Mouse (Mus musculus) kidney, postnatal 25 days (tissue): ENCODE measurements around the gene Wdr76.
A peak's percentile ranks its signal among the peaks of the same experiment; 100 is the strongest.
"Not testable (repeated sequence)": the region's sequence is repeated elsewhere in the genome, so short reads cannot be mapped to it uniquely, and the experiment has no call there.

Source experiments
- DNase-seq, 2 experiments: peaks; one replicate each; pipeline ENCODE4 v3.0.0; 2021; ENCODE audit warnings: mixed read lengths in 2 of 2

Wdr76 gene

DNA sequence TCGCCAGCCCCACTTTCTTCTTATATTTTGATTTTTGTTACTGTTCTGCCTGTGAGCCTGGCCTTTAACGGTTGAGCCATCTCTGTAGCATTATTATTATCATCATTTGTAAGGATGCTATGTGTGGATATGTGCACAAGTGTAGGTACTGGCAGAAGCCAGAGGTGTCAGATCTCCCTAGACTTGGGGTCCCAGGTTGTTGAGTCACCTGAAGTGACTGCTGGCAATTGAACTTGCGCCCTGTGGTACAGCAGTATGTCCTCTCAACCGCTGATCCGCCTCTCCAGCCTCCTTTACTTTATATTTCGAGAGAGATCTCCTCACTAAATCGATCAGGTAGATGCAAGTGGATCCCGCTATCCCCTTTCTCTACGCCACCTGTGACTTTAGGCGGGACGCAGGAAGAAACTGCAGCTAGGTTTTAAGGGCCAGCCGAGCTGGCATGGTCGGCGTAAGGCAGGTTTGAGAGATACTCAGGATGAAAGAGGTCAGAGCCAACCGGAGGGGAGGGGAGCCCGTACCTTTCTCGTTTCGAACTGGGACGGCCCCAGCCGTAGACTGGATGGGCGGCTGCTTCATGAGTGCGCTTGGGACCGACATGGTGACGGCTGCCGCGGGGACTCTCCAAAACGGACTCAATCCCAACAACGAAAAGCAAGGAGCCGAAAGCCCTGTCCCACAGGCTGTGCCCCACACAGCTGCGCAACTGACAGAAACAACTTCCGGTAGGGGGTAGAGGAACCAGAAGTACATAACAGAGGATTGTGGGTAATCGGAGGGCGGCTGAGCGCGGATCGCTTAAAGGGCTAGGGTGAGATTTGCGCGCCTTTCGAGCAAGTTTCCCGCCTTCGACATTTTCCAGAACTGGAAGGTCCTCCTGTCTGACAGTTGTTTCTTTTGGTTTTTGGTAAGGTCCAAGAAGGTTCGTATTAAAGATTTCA is at the start of gene Wdr76, which contains the start of gene Mfap1a:
TSS of gene Wdr76 (plus strand) at position 782 of the 941 bp plus-strand sequence.
TSS of gene Mfap1a (minus strand) at position 724 of the 941 bp plus-strand sequence.
- peak; percentile 88 to 93 for DNase-seq

- no peak for DNase-seq
Measured at GRCm38 (mm10) chr2:121460071-121460470, 46.5 kb upstream of the Wdr76 start.

DNA sequence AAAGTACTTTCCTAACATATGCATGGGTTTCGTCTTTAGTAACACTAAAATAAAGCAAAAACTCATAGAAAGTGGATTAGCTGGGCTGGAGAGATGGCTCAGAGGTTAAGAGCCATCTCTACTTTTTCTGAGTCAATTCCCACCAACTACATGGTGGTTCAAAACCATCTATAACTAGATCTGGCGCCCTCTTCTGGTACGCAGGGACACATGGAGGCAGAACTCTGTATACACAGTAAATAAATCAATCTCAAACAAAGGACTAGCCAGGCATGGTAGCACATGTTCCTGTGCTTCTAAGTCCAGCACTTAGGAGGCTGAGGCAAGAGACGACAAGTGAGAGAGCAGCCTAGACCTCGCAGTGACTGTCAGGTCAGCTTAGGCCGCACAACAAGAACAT is 37.5 kb upstream of the Wdr76 start:
- DNase-seq, result not testable (repeated sequence)

DNA sequence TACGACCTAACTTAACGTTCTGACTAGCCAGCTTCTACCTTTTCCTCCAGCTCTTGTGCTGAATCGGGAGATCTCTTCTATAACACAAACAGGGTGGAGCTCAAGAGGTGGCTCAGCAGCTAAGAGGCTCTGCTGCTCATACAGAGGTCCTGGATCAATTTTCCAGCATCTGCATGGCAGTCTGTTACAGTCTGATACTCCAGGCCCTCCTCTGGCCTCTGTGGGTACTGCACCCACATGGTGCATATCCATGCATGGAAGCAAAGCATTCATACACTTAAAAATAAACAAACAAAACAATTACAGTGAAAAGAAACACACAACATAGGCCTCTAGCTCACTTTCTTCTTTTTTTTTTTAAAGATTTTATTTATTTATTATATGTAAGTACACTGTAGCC is 33.7 kb upstream of the Wdr76 start:
- DNase-seq, result not testable (repeated sequence)

DNA sequence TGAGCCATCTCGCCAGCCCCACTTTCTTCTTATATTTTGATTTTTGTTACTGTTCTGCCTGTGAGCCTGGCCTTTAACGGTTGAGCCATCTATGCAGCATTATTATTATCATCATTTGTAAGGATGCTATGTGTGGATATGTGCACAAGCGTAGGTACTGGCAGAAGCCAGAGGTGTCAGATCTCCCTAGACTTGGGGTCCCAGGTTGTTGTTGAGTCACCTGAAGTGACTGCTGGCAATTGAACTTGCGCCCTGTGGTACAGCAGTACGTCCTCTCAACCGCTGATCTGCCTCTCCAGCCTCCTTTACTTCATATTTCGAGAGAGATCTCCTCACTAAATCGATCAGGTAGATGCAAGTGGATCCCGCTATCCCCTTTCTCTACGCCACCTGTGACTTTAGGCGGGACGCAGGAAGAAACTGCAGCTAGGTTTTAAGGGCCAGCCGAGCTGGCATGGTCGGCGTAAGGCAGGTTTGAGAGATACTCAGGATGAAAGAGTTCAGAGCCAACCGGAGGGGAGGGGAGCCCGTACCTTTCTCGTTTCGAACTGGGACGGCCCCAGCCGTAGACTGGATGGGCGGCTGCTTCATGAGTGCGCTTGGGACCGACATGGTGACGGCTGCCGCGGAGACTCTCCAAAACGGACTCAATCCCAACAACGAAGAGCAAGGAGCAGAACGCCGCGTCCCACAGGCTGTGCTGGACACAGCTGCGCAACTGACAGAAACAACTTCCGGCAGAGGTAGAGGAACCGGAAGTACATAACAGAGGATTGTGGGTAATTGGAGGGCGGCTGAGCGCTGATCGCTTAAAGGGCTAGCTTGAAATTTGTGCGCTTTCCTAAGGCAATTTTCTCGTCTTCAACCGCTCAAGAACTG is 33.0 kb upstream of the Wdr76 start, which contains the start of gene Mfap1b:
TSS of gene Mfap1b (minus strand) at position 767 of the 879 bp plus-strand sequence.
- DNase-seq, result peak; percentile 85 to 91

DNA sequence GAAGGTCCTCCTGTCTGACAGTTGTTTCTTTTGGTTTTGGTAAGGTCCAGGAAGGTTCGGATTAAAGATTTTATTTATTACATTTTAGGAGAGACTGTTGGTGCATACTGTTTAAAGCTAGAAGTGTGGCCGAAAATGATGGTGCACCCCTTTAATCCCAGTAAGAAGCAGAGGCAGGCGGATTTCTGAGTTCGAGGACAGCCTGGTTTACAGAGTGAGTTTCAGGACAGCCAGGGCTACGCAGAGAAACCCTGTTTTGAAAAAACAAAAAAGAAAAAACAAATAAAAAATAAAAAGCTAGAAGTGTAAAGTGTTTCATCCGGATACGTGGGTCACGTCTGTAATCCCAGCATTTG is 32.4 kb upstream of the Wdr76 start:
- no peak for DNase-seq

DNA sequence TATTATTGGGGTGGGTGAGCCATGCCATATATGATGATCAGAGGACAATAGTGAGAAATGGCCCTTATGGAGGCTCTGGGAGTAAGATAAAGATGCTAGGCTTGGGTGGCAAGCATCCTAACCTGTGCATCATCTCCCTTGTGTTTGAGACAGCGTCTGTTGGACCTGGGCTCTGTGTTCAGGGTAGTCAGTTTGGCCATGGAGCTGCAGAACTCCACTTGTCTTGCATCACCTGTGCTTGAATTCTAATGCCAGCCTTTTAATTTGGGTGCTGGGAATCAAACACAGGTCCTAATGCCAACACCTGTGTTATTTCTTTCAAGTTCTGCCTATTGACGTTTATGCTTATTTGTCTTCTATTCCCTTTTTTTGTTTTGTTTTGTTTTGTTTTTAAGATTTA is 31.2 kb upstream of the Wdr76 start:
- DNase-seq, result not testable (repeated sequence)

GRCm38 (mm10) chr2:121477491-121478266 is 28.8 kb upstream of the Wdr76 start:
- no peak for DNase-seq

GRCm38 (mm10) chr2:121480498-121480897 is 26.0 kb upstream of the Wdr76 start:
- peak; percentile 40 for DNase-seq

- DNase-seq, result not testable (repeated sequence)
Measured at GRCm38 (mm10) chr2:121480916-121481315, 25.6 kb upstream of the Wdr76 start.

- no peak for DNase-seq
Measured at GRCm38 (mm10) chr2:121483576-121483975, 22.9 kb upstream of the Wdr76 start.

- DNase-seq, result not testable (repeated sequence)
Measured at GRCm38 (mm10) chr2:121484403-121484802, 22.1 kb upstream of the Wdr76 start.

DNA sequence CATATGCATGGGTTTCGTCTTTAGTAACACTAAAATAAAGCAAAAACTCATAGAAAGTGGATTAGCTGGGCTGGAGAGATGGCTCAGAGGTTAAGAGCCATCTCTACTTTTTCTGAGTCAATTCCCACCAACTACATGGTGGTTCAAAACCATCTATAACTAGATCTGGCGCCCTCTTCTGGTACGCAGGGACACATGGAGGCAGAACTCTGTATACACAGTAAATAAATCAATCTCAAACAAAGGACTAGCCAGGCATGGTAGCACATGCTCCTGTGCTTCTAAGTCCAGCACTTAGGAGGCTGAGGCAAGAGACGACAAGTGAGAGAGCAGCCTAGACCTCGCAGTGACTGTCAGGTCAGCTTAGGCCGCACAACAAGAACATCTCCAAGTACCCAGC is 5.0 kb upstream of the Wdr76 start:
- DNase-seq, result not testable (repeated sequence)

GRCm38 (mm10) chr2:121507173-121507950 is 839 bp downstream of the Wdr76 start:
- DNase-seq, result no peak

DNA sequence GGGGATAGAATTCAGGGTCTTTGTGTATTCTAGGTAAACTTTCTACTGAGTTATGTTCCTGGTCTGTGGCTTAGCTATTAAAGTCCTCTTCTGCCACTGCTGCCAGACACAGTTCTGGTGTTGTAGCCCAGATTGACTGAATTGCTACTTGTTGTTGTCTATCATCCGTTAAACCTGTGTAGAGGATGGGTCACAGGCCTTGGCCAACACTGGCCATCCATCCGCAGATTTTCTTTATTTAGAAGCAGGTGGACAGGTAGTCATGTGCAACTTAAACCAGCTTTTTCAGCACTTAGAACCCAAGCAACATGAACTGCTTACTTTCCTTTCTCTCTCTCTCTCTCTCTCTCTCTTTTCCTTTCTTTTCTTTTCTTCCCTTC is 1.4 kb downstream of the Wdr76 start:
- DNase-seq, result no peak

DNA sequence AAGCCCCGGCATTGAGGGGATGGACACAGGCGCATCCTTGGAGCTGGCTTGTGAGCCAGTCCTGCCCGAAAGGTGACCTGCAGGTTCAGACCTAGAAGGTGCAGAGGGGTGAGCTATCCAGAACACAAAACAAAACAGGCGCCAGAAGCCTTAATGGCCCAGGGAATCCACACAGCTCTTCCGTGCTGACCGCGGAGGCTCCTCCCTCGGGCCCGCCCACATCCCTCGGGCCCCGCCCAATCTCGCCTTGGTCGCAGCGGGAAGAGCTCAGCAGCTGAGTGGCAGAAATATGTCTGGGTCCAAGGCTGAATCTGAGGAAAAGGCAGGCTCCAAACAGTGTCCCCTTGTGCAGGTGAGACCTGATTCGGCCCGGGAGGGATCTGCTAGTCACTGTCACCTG is 3.1 kb downstream of the Wdr76 start:
- DNase-seq, result peak; percentile 82 to 87

GRCm38 (mm10) chr2:121511401-121511800 is 4.9 kb downstream of the Wdr76 start:
- DNase-seq, result no peak

DNA sequence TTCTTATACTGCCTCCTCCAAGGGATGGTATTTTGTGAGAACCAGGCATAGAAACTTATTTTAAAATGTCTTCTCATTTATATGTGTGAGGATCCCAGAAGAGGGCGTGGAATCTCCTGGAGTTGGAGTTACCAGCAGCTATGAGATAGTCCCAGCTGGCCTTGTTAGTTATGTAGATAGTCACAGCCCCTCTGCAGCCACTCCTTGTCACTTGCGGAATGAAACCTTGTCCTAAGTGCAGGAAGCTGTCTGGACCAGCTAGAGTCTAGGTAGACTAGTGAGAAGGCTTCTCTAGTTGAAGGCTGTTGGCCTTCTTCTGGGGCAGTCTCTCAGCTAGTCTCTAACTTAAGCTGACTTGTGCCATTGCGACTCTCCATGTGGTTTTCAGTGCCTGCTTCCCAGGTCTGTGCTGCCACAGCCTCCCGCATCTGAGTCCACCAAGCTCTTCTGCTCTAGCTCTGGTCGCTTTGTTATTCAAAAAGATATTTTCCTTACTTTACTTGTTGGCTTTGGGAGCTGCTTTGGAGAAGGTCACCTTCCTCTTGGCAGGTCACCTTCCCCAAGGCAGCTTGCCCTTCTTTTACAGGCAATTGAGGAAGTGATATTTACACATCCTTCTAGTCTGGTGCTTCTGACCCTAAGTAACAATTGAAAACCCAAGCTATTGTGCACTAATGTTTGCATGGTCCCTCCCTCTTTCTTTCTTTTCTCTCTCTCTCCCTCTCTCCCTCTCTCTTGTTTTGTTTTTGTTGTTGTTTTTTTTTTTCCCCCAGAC is 6.7 kb downstream of the Wdr76 start:
- DNase-seq, result not testable (repeated sequence)

- DNase-seq, result no peak
Measured at GRCm38 (mm10) chr2:121514211-121514610, 7.7 kb downstream of the Wdr76 start.

- DNase-seq, result no peak
Measured at GRCm38 (mm10) chr2:121518106-121518505, 11.6 kb downstream of the Wdr76 start.

DNA sequence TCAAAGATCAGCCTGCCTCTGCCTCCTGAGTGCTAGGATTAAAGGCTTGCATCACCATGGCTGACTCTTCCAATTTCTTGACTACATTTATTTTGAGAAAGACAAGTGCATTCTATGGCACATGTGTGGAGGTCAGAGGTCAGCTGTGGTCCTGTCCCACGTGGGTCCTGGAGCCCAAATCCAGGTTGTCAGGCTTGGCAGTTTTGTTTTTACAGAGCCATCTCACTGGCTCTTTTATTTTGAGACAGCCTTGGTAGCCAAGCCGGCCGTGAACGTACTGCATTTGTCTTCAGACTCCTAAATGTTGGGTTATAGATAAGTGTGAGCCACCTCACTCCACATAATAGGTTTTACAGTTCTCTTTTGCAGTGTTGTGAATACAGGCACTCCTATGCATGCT is 12.2 kb downstream of the Wdr76 start:
- DNase-seq, result not testable (repeated sequence)
